Mouse (Mus musculus) heart, adult 2 months (tissue): ENCODE measurements around the gene Mpv17l2. TPM values are rescaled to one million over a fixed set of nuclear protein-coding genes. Genes with fewer than 3 reads are reported as not detected.
A peak's percentile ranks its signal among the peaks of the same experiment; 100 is the strongest.

Experiments used
- DNase-seq, 2 experiments: peaks; one replicate each; pipeline ENCODE4 v3.0.0; 2021
- H3K27ac ChIP-seq: fragments of 200-600 bp; 2 replicates; pipeline ENCODE4 v1.8.1; 2022
- H3K27me3 ChIP-seq: fragments of 200-500 bp; 2 replicates; pipeline ENCODE4 v1.6.1; 2012; ENCODE audit warnings: mild to moderate bottlenecking, low read length, inconsistent platforms, mixed read lengths; ENCODE audit not compliant: control insufficient read depth, insufficient read depth
- H3K36me3 ChIP-seq: fragments of 200-500 bp; 2 replicates; pipeline ENCODE4 v1.6.1; 2012; ENCODE audit warnings: low read length, inconsistent platforms; ENCODE audit not compliant: control insufficient read depth, insufficient read depth
- H3K4me1 ChIP-seq: fragments of 200-500 bp; 2 replicates; pipeline ENCODE4 v1.6.1; 2011; ENCODE audit warnings: low read length; ENCODE audit not compliant: control insufficient read depth, insufficient read depth
- H3K4me3 ChIP-seq: fragments of 200-600 bp; 2 replicates; pipeline ENCODE4 v1.8.1; 2022
- H3K79me2 ChIP-seq: fragments of 200-500 bp; replicated peaks from 2 replicates; pipeline ENCODE4 v1.6.1; 2012; ENCODE audit warnings: mild to moderate bottlenecking, inconsistent platforms, low read length, moderate library complexity, mixed read lengths; ENCODE audit not compliant: control insufficient read depth, insufficient read depth
- H3K9ac ChIP-seq: fragments of 200-500 bp; 2 replicates; pipeline ENCODE4 v1.6.1; 2012; ENCODE audit warnings: low read depth, mild to moderate bottlenecking, control low read depth, inconsistent platforms, low read length, mixed read lengths
- CTCF ChIP-seq: fragments of 200-600 bp; IDR thresholded peaks from 2 replicates; pipeline ENCODE4 v1.8.1; 2022; ENCODE audit warnings: antibody characterized with exemption, mild to moderate bottlenecking, moderate library complexity
- EP300 ChIP-seq: fragments of 200-500 bp; IDR thresholded peaks from 2 replicates; pipeline ENCODE4 v1.6.1; 2011; ENCODE audit warnings: low read depth, low read length, control low read depth; ENCODE audit not compliant: insufficient read depth
- POLR2A ChIP-seq: fragments of 200-500 bp; IDR thresholded peaks from 2 replicates; pipeline ENCODE4 v1.6.1; 2011; ENCODE audit warnings: mild to moderate bottlenecking, low read depth, low read length, control low read depth; ENCODE audit not compliant: insufficient read depth
- WGBS: fragments of 180-500 bp; shearing (Covaris S2); methylation state at CpG from one replicate; pipeline ENCODE4 v1.1.7; 2018; 5-methylcytosine and 5-hydroxymethylcytosine counted together
- intact Hi-C: fragments of 180-260 bp; cut with DNase I; formaldehyde crosslinking; loops from one replicate; pipeline ENCODE4 v1.15.1; 2025
- polyA plus RNA-seq: library from polyadenylated mRNA; depleted of rRNA; stranded (reverse); fragments of >200 nt; gene quantifications from 2 replicates; pipeline ENCODE4 v1.2.3, GENCODE M21; 2012
- total RNA-seq, 2 experiments: library from RNA; stranded (reverse); gene quantifications; 2 replicates each; pipeline ENCODE4 v1.2.3; 2021

Gene Mpv17l2
- total and polyA plus RNA-seq, 3 experiments, result 21.7 to 32.2 (median 29.1) TPM

DNA sequence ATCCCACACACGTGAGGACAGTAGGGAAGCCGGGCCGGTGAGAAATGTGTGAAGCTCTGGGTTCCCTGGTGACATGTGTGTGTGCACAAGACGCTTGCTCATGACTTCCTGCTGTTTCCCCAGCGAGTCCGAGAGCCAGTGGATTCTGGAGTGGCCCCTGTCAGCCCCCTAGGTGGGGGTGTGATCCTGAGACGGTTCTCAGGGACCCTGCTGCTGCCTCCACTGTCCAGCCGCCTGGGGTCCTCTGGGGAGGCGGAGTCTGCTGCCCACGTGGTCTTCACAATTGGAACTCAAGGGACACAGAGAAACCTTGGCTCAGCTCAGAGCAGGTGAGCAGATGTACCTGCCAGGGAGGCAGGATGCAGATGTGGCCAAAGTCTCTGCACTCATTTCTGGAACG is 34.0 kb downstream of the Mpv17l2 start:
- Histone ChIP-seq H3K27me3 (no peaks in the 10 kb centered on the region), H3K4me3 (no peak overlapping the region), H3K36me3 (no peaks in the 10 kb centered on the region), H3K27ac (no peak overlapping the region), H3K4me1 (no peaks in the 10 kb centered on the region), H3K79me2 (no peaks in the 10 kb centered on the region), H3K9ac (no peak overlapping the region)
- TF ChIP-seq EP300, result no peak
- no peak for TF ChIP-seq CTCF
- TF ChIP-seq POLR2A, result no peak
- DNase-seq, result no peak
- intact Hi-C loops, result no loop called here
- 37% methylated on average over 11 of the region's 11 CpGs for WGBS

DNA sequence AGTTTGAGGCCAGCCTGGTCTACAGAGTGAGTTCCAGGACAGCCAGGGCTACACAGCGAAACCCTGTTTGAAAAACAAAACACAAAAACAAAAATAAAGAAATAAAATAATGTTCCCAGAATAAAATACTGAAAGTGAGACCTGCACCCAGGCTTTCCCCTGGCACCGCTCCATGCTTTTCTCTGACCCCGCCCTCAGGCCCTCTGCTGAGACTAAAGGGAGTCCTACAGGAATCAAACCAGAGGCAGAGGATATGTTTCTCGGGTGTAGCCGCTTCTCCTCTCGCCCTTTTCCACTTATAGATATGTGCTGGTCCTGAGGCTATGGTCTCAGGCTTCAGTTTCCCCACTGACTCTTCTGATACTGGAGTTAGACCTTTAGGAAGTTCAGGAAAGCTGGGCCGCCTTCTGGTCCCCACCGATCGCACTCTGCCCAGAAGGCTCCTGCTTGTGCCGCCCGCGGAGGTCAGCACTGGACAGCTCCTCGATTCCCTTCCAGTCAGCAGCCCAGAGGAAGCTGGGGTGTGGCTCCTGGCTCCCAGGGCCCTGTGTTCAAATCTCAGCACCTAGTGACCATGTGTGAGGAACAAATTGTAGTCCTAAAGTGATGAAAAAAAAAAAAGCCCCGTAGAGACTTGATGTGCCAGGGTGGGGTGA is 34.8 kb downstream of the Mpv17l2 start:
- intact Hi-C loops, result no loop called here
- no peaks in the 10 kb centered on the region for H3K36me3 ChIP-seq
- H3K4me1 ChIP-seq, result peaks cover under 1% of the 10 kb centered on the region; the same call in 1 of the 2 replicates
- H3K27ac ChIP-seq, result no peak overlapping the region
- H3K27me3 ChIP-seq, result no peaks in the 10 kb centered on the region
- no peak for TF ChIP-seq CTCF
- TF ChIP-seq POLR2A, result no peak
- no peak for TF ChIP-seq EP300
- no peak overlapping the region for H3K4me3 ChIP-seq
- no peaks in the 10 kb centered on the region for H3K79me2 ChIP-seq
- peak; percentile 22 to 60 for DNase-seq
- H3K9ac ChIP-seq, result no peak overlapping the region
- 25% methylated on average over 14 of the region's 14 CpGs for WGBS

DNA sequence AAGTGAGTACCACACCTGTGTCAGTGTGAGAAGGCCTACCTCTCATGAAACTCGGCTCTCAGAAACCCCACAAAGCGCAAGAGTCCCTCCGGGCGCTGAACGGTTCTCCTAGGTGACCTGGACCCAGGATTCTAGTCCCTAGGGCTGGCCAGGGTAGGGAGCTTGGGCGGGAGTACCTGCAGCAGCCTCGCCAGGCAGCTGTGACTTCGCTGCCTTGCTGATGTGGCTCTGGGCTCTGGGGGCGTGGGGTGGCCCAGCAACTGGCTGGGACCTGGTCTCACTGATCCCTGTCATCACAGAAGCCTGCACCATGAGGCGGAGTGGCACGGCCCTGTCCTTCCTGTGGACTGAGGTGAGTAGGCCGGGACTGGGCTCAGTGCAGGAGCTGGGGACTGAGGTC is 36.5 kb downstream of the Mpv17l2 start:
- WGBS, result 83% methylated on average over 12 of the region's 12 CpGs
- intact Hi-C loops, result no loop called here
- Histone ChIP-seq H3K36me3 (no peaks in the 10 kb centered on the region), H3K9ac (no peak overlapping the region), H3K4me1 (peaks cover 1% of the 10 kb centered on the region; the same call in 1 of the 2 replicates), H3K79me2 (no peaks in the 10 kb centered on the region), H3K27me3 (no peaks in the 10 kb centered on the region), H3K27ac (no peak overlapping the region), H3K4me3 (no peak overlapping the region)
- DNase-seq, result no peak
- TF ChIP-seq EP300, result no peak
- no peak for TF ChIP-seq POLR2A
- no peak for TF ChIP-seq CTCF

DNA sequence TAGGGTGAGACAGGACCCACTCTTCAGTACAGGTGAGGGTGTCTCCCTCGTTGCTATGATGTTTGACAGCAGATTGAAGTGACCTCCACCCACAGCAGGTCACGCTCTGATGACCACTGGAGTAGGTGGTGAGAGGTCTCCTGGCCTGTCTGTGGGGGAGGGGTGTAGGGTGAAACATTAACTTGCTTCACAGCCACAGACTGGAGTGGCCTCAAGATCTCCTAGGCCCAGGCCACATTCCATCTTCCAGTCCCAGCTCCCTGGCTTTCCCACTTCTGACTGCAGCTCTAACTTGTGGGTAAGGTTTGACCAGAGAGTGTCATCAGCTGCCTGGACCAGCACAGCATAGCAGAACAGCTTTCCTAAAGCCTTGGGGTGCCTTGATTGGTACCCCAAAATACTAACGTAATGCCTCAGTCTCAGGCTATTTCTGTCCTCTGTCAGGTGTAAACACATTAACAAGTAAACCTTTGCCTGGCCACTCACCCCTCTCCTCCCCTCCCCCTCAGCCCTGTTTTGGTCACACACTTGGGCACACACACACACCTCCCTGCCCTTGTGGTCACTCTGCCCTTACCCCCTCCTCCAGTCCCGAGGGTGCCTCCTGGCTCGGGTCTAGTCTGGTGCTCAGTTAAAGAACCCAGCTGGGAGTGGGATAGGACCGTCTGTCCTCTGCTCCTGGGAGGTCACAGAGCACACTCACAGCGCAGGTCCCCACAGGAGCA is 37.1 kb downstream of the Mpv17l2 start, which contains the start of gene Pde4c:
Pde4c (plus strand) TSS at position 235 of the 725 bp plus-strand sequence.
- Histone ChIP-seq H3K79me2 (no peaks in the 10 kb centered on the region), H3K4me1 (peaks cover 1% of the 10 kb centered on the region; the same call in 1 of the 2 replicates), H3K27ac (no peak within 1 kb of the TSS), H3K36me3 (no peaks in the 10 kb centered on the region), H3K27me3 (no peaks in the 10 kb centered on the region), H3K4me3 (no peak within 1 kb of the TSS), H3K9ac (no peak within 1 kb of the TSS)
- DNase-seq, result no peak
- TF ChIP-seq CTCF (no peak), POLR2A (no peak), EP300 (no peak)
- intact Hi-C loops, result no loop called here
- 66% methylated on average over 7 of the region's 7 CpGs for WGBS

DNA sequence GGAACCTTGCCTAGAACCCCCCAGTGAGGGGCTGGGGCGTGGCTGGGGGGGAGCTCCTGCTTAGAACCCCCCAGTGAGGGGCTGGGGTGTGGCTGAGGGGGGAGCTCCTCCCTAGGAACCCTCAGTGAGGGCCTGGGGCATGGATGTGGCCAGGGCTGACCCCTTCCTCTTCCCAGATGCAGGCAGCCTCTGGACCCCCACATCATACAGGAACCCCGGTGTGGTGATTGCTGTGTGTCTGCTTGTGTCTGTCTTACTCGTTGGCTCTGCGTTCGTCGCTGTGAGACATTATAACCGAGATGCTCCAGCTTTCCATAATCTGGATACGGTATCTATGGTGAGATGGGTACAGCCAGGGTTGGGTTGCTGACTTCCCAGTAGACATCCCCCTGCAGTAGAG is 39.1 kb downstream of the Mpv17l2 start:
- Histone ChIP-seq H3K79me2 (no peaks in the 10 kb centered on the region), H3K27ac (no peak overlapping the region), H3K9ac (no peak overlapping the region), H3K27me3 (no peaks in the 10 kb centered on the region), H3K36me3 (no peaks in the 10 kb centered on the region), H3K4me3 (no peak overlapping the region), H3K4me1 (peaks cover 1% of the 10 kb centered on the region; the same call in 1 of the 2 replicates)
- no peak for DNase-seq
- intact Hi-C loops, result loop anchor here (2.0 kb wide), 1 partner anchor 147 kb away; no protein-coding TSS in a partner anchor
- no peak for TF ChIP-seq CTCF
- no peak for TF ChIP-seq EP300
- no peak for TF ChIP-seq POLR2A
- 89% methylated on average over 8 of the region's 8 CpGs for WGBS

DNA sequence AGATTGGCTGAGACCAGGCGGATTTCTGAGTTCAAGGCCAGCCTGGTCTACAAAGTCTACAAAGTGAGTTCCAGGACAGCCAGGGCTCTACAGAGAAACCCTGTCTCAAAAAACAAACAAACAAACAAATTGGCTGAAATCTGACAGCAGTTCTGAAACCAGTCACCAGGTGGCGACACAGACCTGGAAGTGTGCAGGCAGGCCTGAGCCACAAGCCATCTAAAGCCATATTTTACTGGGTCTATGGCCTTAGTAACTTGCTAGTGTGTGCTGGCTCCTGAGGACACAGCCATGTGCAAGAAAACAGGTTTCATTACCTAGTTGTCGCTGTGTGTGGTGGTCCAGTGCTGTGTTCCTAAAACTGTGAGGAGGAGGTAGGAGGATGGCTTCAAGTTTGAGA is 40.0 kb downstream of the Mpv17l2 start:
- DNase-seq, result peak; percentile 73 to 90
- intact Hi-C loops, result loop anchor here (1.0 to 2.0 kb wide), 5 partner anchors 32 to 148 kb away; no protein-coding TSS in a partner anchor
- 2% methylated on average over 3 of the region's 3 CpGs for WGBS

More for the DNA sequence above, 40.0 kb downstream of the Mpv17l2 start:
- Histone ChIP-seq H3K4me3 (no peak overlapping the region), H3K27ac (no peak overlapping the region), H3K36me3 (no peaks in the 10 kb centered on the region), H3K9ac (no peak overlapping the region), H3K27me3 (no peaks in the 10 kb centered on the region), H3K79me2 (no peaks in the 10 kb centered on the region), H3K4me1 (peaks cover 1% of the 10 kb centered on the region; the same call in 1 of the 2 replicates)
- peak; percentile 99 for TF ChIP-seq CTCF
- TF ChIP-seq POLR2A, result no peak
- peak; percentile 97 for TF ChIP-seq EP300
